Comparison of ENCODE assay signal across 7 mouse cellular contexts in the genomic region with DNA sequence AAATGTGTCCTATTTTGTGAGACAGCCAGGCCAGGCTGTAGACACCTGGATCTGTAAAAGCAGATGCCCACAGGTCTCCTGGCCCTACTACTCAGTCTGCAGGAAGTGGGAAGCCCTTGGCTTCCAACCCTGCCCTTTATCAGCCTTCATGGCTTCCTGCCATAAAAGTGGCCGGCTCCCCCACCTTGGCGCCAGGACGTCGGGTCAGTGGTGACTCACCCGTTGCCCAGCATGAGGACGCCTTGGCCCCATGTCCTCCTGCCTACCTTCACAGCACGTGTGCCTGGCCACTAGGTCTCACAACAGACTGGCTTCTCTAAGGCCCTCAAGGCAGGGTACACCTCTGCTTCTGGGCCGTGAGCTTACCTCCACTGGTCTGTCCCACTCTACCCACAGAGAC. TPM values are rescaled to one million over a fixed set of nuclear protein-coding genes. Genes with fewer than 3 reads are reported as not detected.
DNase-seq lines count a peak whose midpoint lies in the region; ATAC-seq and TF ChIP-seq lines count a peak whose summit lies in the region.

No protein-coding gene starts in this region.

- H3K9me3 ChIP-seq in kidney, postnatal 0 days (replicated peaks; ENCODE audit: low read length): no peaks in the 10 kb centered on the region

- no peak overlapping the region for H3K9ac ChIP-seq in kidney, postnatal 0 days (ENCODE audit: low read depth, low read length)

- H3K4me1 ChIP-seq in kidney, postnatal 0 days (replicated peaks; ENCODE audit: insufficient read depth, low read length): peaks cover 18% of the 10 kb centered on the region

- H3K36me3 ChIP-seq in kidney, postnatal 0 days (ENCODE audit: insufficient read depth, low read length): no peaks in the 10 kb centered on the region; the same call in 1 of the 2 replicates

- H3K4me3 ChIP-seq in kidney, postnatal 0 days (replicated peaks; ENCODE audit: low read depth, low read length): no peak overlapping the region

- ATAC-seq in kidney, postnatal 0 days (replicated peaks; ENCODE audit: low FRiP score, low read depth): peak; percentile 9; the same call in 1 of the 2 replicates
- no peak for ATAC-seq in erythroblast, adult 5-6 weeks (replicated peaks; ENCODE audit: low FRiP score, poor library complexity, severe bottlenecking)

- peak; percentile 73 to 82 for DNase-seq in urinary bladder, adult 18-20 months (ENCODE audit: low spot score in 2 of 2)
- no peak for DNase-seq in urinary bladder, postnatal 10 days (ENCODE audit: low spot score)
- peak; percentile 72 for DNase-seq in heart, adult 8-10 months (ENCODE audit: low spot score)
- DNase-seq in kidney, postnatal 0 days (ENCODE audit: low spot score): peak; percentile 31
- peak; percentile 56 for DNase-seq in urinary bladder, adult 2 months (ENCODE audit: low spot score)
- no peak for DNase-seq in layer of hippocampus, adult 8-10 months (ENCODE audit: low spot score in 2 of 2)

- no peaks in the 10 kb centered on the region for H3K27me3 ChIP-seq in kidney, postnatal 0 days (ENCODE audit: insufficient read depth, low read length)

- WGBS in kidney, postnatal 0 days: 18% methylated on average over 8 of the region's 8 CpGs

- TF ChIP-seq CTCF in kidney, postnatal 0 days (IDR thresholded peaks at IDR 0.05; ENCODE audit: low read depth): no peak

- no peak overlapping the region for H3K4me2 ChIP-seq in kidney, postnatal 0 days (ENCODE audit: low read length)

- no peak overlapping the region for H3K27ac ChIP-seq in kidney, postnatal 0 days

RNA-seq across cellular contexts. Expression of gene Nudt14, which starts 10.5 kb away (rescaled TPM):
- 10 to 100 TPM in 1 of 4 experiments, 1 to 10 TPM in 3; 7.0 to 11.7 (median 8.5) TPM for total RNA-seq in heart, adult 8-10 months (2022)
- 99.2 and 102 TPM in 2 replicates for polyA plus RNA-seq in kidney, postnatal 0 days (2015; fragmentation: Nextera tagmentation; extraction: Ambion mirVana)
- 42.4 and 54.6 TPM in 2 replicates for polyA plus RNA-seq in urinary bladder, adult 2 months (2012; rRNA removed)
- total RNA-seq in erythroblast, adult 5-6 weeks (2015; ENCODE audit: low replicate concordance): 2.7 TPM in 1 of 2 replicates, not detected in the other
- total RNA-seq in erythroblast, adult 5-6 weeks (2017; ENCODE audit: low replicate concordance): 1.1 TPM in 1 of 2 replicates, not detected in the other
- 10 to 100 TPM in 3 of 4 experiments, 1 to 10 TPM in 1; 9.7 to 12.1 (median 11.1) TPM for total RNA-seq in layer of hippocampus, adult 8-10 months (2022)

RNA-seq across cellular contexts. Expression of gene Jag2, which starts 22.9 kb away (rescaled TPM):
- total RNA-seq in heart, adult 8-10 months (2022): 10 to 100 TPM; 25.1 to 30.4 (median 29.8) TPM
- polyA plus RNA-seq in kidney, postnatal 0 days (2015; fragmentation: Nextera tagmentation; extraction: Ambion mirVana): 2.4 and 2.9 TPM in 2 replicates
- 42.7 and 62.7 TPM in 2 replicates for polyA plus RNA-seq in urinary bladder, adult 2 months (2012; rRNA removed)
- not detected in 2 replicates for total RNA-seq in erythroblast, adult 5-6 weeks (2015; ENCODE audit: low replicate concordance)
- not detected in 2 replicates for total RNA-seq in erythroblast, adult 5-6 weeks (2017; ENCODE audit: low replicate concordance)
- 10 to 100 TPM; 47.1 to 61.1 (median 56.9) TPM for total RNA-seq in layer of hippocampus, adult 8-10 months (2022)

RNA-seq across cellular contexts. Expression of gene Btbd6, which starts 23.8 kb away (rescaled TPM):
- total RNA-seq in heart, adult 8-10 months (2022): 10 to 100 TPM; 21.6 to 29.6 (median 26.3) TPM
- polyA plus RNA-seq in kidney, postnatal 0 days (2015; fragmentation: Nextera tagmentation; extraction: Ambion mirVana): 22.8 and 24.9 TPM in 2 replicates
- 23.9 and 26.8 TPM in 2 replicates for polyA plus RNA-seq in urinary bladder, adult 2 months (2012; rRNA removed)
- total RNA-seq in erythroblast, adult 5-6 weeks (2015; ENCODE audit: low replicate concordance): 2.3 TPM in 1 of 2 replicates, not detected in the other
- 1.9 and 2.9 TPM in 2 replicates for total RNA-seq in erythroblast, adult 5-6 weeks (2017; ENCODE audit: low replicate concordance)
- 10 to 100 TPM; 55.3 to 61.7 (median 58.9) TPM for total RNA-seq in layer of hippocampus, adult 8-10 months (2022)

RNA-seq across cellular contexts. Expression of gene Brf1, which starts 48.1 kb away (rescaled TPM):
- total RNA-seq in heart, adult 8-10 months (2022): 10 to 100 TPM; 22.9 to 28.1 (median 24.6) TPM
- 41.4 and 43.6 TPM in 2 replicates for polyA plus RNA-seq in kidney, postnatal 0 days (2015; fragmentation: Nextera tagmentation; extraction: Ambion mirVana)
- polyA plus RNA-seq in urinary bladder, adult 2 months (2012; rRNA removed): 69.1 and 82.7 TPM in 2 replicates
- 14.6 and 20.9 TPM in 2 replicates for total RNA-seq in erythroblast, adult 5-6 weeks (2015; ENCODE audit: low replicate concordance)
- total RNA-seq in erythroblast, adult 5-6 weeks (2017; ENCODE audit: low replicate concordance): 35.9 and 52.0 TPM in 2 replicates
- 10 to 100 TPM; 49.3 to 59.4 (median 57.4) TPM for total RNA-seq in layer of hippocampus, adult 8-10 months (2022)

Comparison
In these comparisons a context has a peak if more than half of its experiments do, and no peak if none do; other contexts are left out.
1. DNase-seq: peak in urinary bladder, adult 18-20 months (2 of 2), heart, adult 8-10 months (single experiment), kidney, postnatal 0 days (single experiment) and urinary bladder, adult 2 months (single experiment); none in urinary bladder, postnatal 10 days (single experiment) and layer of hippocampus, adult 8-10 months (0 of 2).
2. RNA of gene Jag2, which starts 22.9 kb away (total RNA-seq): 47.1 to 61.1 TPM in layer of hippocampus, adult 8-10 months and 25.1 to 30.4 TPM in heart, adult 8-10 months; not detected in erythroblast, adult 5-6 weeks; every median in the first group is over 10 times any median in the second.
3. RNA of gene Btbd6, which starts 23.8 kb away (total RNA-seq): 55.3 to 61.7 TPM in layer of hippocampus, adult 8-10 months and 21.6 to 29.6 TPM in heart, adult 8-10 months; 1.9 to 2.9 TPM in erythroblast, adult 5-6 weeks; every median in the first group is over 4 times any median in the second.